Mouse (Mus musculus): ENCODE results near the gene Gm2310. TPM values are rescaled to one million over a fixed set of nuclear protein-coding genes. Genes with fewer than 3 reads are reported as not detected.

Gene Gm2310
- polyA plus RNA-seq, 1 experiment from 2014 or later, result not detected

- H3K4me3 ChIP-seq (ENCODE audit: low read depth, low read length), result no peak overlapping the region
- H3K4me2 ChIP-seq (ENCODE audit: low read length), result no peak overlapping the region
- H3K4me1 ChIP-seq (ENCODE audit: control insufficient read depth, insufficient read depth, low read length), result no peaks in the 10 kb centered on the region
- DNase-seq (ENCODE audit: low spot score) (no peak), ATAC-seq (no peak)
- 83% methylated on average over 9 of the region's 9 CpGs for WGBS
- no peak overlapping the region for H3K27ac ChIP-seq (ENCODE audit: low read depth, low read length)
- H3K9ac ChIP-seq (ENCODE audit: low read length), result no peak overlapping the region
- no peaks in the 10 kb centered on the region for H3K27me3 ChIP-seq (replicated peaks; ENCODE audit: control insufficient read depth, insufficient read depth, low read length)
- no peaks in the 10 kb centered on the region for H3K36me3 ChIP-seq (ENCODE audit: control insufficient read depth, insufficient read depth, low read length)
- H3K9me3 ChIP-seq (replicated peaks; ENCODE audit: control insufficient read depth, low read length), result no peaks in the 10 kb centered on the region
Observed at GRCm38 (mm10) chr15:8511861-8512260, 7.9 kb downstream of the Gm2310 start.

DNA sequence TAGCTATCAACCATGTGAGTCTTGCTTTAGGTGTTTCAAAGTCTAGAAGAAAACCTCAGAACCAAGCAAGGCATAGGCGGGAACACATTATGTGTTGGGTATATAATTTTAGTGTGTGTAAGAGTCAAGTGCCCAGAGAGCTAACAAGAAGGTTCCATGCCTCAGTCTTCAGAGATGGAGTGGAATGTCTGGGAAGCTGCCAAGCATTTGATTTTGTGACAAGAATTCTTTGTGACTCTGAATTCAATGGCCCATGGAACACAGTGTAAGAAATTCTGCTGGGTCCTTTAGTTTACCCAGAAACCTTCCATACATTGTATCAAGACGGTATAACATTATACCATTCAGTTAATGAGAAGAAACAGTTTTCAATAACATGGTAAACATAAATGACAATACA lies 17.3 kb downstream of the Gm2310 start:
- H3K27me3 ChIP-seq (replicated peaks; ENCODE audit: control insufficient read depth, insufficient read depth, low read length), result no peaks in the 10 kb centered on the region
- WGBS, result 77% methylated on average over 2 of the region's 2 CpGs
- no peak overlapping the region for H3K4me2 ChIP-seq (ENCODE audit: low read length)
- H3K4me1 ChIP-seq (ENCODE audit: control insufficient read depth, insufficient read depth, low read length), result no peaks in the 10 kb centered on the region
- no peak overlapping the region for H3K27ac ChIP-seq (ENCODE audit: low read depth, low read length)
- no peaks in the 10 kb centered on the region for H3K36me3 ChIP-seq (ENCODE audit: control insufficient read depth, insufficient read depth, low read length)
- no peak overlapping the region for H3K9ac ChIP-seq (ENCODE audit: low read length)
- no peak for DNase-seq (ENCODE audit: low spot score)
- ATAC-seq, result no peak
- no peaks in the 10 kb centered on the region for H3K9me3 ChIP-seq (replicated peaks; ENCODE audit: control insufficient read depth, low read length)
- H3K4me3 ChIP-seq (ENCODE audit: low read depth, low read length), result no peak overlapping the region

- no peaks in the 10 kb centered on the region for H3K36me3 ChIP-seq (ENCODE audit: control insufficient read depth, insufficient read depth, low read length)
- no peak overlapping the region for H3K27ac ChIP-seq (ENCODE audit: low read depth, low read length)
- H3K4me2 ChIP-seq (ENCODE audit: low read length), result no peak overlapping the region
- H3K4me1 ChIP-seq (ENCODE audit: control insufficient read depth, insufficient read depth, low read length), result no peaks in the 10 kb centered on the region
- H3K9me3 ChIP-seq (replicated peaks; ENCODE audit: control insufficient read depth, low read length), result no peaks in the 10 kb centered on the region
- H3K27me3 ChIP-seq (replicated peaks; ENCODE audit: control insufficient read depth, insufficient read depth, low read length), result no peaks in the 10 kb centered on the region
- peak; percentile 39 for DNase-seq (ENCODE audit: low spot score)
- WGBS, result 72% methylated on average over 6 of the region's 6 CpGs
- H3K4me3 ChIP-seq (ENCODE audit: low read depth, low read length), result no peak overlapping the region
- H3K9ac ChIP-seq (ENCODE audit: low read length), result no peak overlapping the region
- no peak for ATAC-seq
Observed at GRCm38 (mm10) chr15:8485261-8485660, 34.5 kb downstream of the Gm2310 start.

DNA sequence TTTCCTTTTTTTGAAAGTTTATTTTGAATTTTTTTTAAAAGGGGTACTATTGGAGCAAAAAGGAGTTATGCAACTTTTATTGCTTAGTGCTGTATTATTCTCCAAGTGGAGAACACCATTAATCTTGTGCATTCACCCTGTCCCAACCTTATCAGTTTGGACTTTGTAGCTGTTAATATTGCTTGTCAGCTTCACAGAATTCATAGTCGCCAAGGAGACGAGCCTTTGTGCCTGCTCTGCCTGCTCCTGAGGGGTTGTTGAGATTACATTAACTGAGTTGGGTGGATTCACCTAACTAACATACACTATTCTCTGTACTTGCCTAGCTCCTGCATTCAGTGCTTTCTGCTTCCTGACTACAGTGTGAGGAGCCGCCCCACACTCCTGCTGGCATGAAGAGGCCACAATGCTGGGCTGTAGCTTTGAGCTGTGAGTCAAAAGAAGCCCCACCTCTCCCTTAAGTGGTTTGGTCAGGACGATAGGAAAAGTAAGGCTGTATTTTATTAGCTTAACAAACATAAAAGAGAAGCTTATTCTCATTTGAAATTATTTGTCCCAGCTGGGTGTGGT lies 50.7 kb downstream of the Gm2310 start:
- Histone ChIP-seq H3K9ac (ENCODE audit: low read length) (no peak overlapping the region), H3K27ac (ENCODE audit: low read depth, low read length) (no peak overlapping the region), H3K36me3 (ENCODE audit: control insufficient read depth, insufficient read depth, low read length) (no peaks in the 10 kb centered on the region), H3K27me3 (replicated peaks; ENCODE audit: control insufficient read depth, insufficient read depth, low read length) (no peaks in the 10 kb centered on the region), H3K4me2 (ENCODE audit: low read length) (no peak overlapping the region), H3K4me3 (ENCODE audit: low read depth, low read length) (no peak overlapping the region), H3K4me1 (ENCODE audit: control insufficient read depth, insufficient read depth, low read length) (no peaks in the 10 kb centered on the region), H3K9me3 (replicated peaks; ENCODE audit: control insufficient read depth, low read length) (no peaks in the 10 kb centered on the region)
- no peak for DNase-seq (ENCODE audit: low spot score)
- WGBS, result 52% methylated on average over 4 of the region's 4 CpGs
- no peak for ATAC-seq

Other genes starting within 250 kb of the Gm2310 start
- gene Nipbl, start 75.5 kb downstream of the Gm2310 start, polyA plus RNA-seq (2014; fragmentation: Nextera tagmentation; extraction: Ambion mirVana), result 15.3 and 18.4 TPM in 2 replicates
- gene Slc1a3, start 190.8 kb upstream of the Gm2310 start, polyA plus RNA-seq (2014; fragmentation: Nextera tagmentation; extraction: Ambion mirVana), result 102 and 128 TPM in 2 replicates

Measured in forebrain, embryonic 14.5 days (tissue).